Mouse (Mus musculus) erythroblast, adult 5-6 weeks (primary cell): ENCODE measurements at regions not wholly inside any gene's neighbourhood (a gene's known extent, or its start where the extent isn't known, plus 50 kb on each side); places are given as distances from the start of the nearest gene placed in this dataset.

ENCODE experiments used
- ATAC-seq: replicated peaks from 2 replicates; pipeline ENCODE4 v1.8.0; 2016; ENCODE audit warnings: moderate number of reproducible peaks, mild to moderate bottlenecking, moderate TSS enrichment, inconsistent platforms; ENCODE audit not compliant: poor library complexity, low FRiP score, severe bottlenecking

DNA sequence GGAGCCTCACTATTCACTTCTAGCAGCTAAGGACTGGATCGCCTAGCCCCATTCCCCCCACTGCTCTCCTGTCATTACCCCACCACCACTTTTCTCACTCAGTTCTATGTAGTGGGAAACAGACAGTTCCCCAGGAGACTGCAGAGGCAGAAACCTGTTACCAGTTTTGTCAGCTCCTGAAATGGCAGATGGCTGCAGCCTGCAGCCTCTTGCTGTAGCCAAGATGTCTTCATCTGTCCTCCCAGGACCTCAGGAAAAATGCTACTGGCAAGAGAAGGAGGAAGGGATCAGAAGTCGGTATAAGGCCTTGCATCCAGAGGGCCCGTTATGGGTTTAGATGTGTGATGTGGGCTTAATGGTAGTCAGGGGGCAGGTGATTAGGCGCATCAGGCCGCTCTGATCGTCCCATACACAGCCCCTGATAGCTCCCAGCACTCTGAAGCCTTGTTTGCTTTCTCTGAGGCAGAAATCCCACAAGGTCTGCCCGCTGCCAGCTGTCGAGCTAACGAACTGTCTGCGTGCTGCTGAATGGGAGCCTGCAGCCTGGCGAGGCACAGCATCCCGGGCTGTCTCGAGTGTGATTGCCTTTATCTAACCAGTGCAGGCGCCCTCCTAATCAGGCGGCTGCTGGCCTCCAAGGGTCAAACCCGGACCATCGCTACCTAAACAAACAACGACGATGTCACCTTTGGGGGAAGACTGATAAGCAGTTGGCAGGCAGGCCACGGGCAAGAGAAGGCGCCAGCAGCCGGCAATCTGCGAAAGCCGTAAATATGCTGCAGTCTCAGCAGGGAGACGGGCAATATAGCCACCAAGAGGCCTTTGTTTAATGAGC is 236.3 kb upstream of the Npvf start:
- peak; percentile 96 for ATAC-seq

- ATAC-seq: no peak
Measured at GRCm38 (mm10) chr6:50891205-50891526, 236.9 kb upstream of the Npvf start.

DNA sequence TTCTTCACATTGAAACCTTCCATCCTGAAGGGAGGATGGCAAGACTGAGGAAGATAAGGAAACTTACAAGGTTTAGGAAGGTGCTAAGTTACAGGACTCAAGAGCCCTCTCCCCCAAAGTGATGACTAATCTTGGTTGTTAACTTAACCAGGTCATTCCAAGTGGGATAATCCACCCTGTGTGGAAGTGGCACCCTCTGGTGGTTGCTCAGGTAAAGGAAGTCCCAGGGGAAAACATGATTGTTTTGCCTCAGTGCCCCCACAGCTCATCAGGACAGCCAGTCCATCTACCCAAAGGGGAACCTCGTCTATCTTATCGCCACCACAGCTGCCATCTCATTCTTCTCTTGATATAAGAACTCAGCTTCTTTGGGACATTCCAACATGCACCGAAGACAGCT is 244.6 kb upstream of the Npvf start:
- ATAC-seq: no peak

DNA sequence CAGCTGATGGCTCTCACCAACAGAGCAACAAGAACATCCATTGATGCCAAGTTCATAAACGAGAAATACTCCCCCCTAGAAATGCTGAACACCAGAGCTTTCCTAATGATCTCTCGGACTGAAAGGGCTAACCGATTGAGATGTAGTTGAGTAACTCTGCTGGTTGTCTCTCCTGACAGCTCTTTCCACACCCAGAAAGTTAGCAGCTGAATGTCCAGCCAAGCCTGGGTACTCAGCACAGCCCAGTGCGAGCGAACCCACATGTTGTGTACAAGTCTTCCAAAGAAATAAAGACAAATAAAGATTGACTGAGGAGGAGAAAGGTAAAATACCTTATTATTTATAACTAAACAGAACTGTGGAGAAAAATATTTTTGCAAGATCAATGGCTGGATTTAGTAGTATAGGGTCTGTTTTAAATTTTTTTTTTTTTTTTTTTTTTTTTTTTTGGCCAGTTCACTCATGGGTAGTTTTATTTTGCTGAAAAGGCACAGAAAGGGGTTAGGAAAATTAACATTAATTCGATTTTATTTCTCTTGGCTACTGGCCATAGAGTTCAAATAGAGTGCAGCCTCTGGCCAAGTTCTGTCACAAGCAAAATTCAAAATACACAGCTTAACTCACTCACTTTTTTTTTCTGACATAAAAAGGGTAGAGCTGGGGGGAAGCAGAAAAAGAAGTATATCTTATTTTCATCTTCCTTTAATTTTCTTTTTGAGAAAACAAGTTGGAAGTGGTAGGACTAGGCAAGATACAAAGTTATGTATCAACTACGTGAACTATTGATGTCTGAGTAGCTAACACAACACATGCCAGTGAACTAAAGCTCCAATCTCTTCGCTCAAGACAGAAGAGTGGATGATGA is 261.2 kb upstream of the Npvf start:
- no peak for ATAC-seq

- no peak for ATAC-seq
Measured at GRCm38 (mm10) chr6:50918248-50918647, 264.0 kb upstream of the Npvf start.

- ATAC-seq: no peak
Measured at GRCm38 (mm10) chr6:50922235-50922634, 268.0 kb upstream of the Npvf start.

- ATAC-seq: no peak
Measured at GRCm38 (mm10) chr6:50924571-50924970, 270.3 kb upstream of the Npvf start.

GRCm38 (mm10) chr6:50924998-50925397 is 270.8 kb upstream of the Npvf start:
- no peak for ATAC-seq

DNA sequence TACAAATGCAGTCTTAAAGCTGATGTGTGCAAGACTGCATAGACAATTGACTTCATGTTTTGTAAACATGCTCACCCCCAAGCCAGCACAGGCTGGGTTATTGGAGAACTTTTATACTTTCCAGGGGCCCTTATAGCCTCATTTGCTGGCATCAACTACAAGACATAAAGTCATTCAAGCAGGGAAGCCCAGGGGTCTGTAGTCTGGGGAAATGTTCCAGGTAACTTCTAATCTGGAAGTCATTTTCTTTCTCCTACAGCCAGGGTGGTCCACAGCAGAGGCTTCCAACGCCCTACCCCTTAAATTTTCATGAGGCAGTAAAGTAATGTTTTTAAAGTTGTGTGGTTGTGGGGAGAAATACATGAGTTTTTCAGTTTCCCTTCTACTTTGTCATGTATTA is 272.1 kb upstream of the Npvf start:
- ATAC-seq: no peak

DNA sequence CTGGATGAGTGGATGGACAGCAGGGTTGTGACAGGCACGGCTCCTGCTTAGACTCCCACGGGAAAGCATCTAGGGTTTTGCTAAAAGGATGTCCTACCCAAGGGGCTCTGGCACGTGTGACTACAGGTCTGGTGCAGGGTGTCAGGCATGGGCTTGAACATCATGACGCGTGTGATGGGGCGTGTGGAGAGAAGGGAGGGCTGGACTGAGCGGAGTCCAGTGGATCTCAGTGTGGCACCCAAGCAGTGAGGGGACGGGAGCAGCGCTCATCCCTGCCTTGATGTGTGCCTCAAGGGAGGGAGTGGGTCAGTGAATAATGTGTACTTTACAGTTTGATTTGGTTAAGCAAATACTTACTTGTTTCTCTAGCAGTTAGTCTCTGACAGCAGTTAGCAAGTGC is 275.3 kb upstream of the Npvf start:
- no peak for ATAC-seq

DNA sequence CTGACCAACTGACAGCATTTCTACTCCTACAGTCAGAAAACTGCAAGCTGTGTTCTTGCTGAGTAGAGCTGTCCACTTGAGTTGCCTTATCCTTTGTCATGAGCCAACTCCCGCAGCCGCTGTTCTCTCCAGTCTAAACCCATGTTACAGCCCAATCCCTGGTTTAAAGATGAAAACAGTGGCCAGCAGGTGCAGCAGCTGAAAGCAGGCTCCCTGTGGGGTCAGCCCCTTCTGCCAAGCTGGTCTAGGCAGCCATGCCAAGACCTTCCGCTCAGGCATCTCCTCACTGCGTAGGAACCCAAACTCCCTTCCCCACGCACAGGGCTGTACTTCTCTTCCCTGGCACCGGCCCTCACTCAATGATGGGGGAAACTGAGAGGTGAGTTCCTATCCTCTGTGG is 279.3 kb upstream of the Npvf start:
- no peak for ATAC-seq

DNA sequence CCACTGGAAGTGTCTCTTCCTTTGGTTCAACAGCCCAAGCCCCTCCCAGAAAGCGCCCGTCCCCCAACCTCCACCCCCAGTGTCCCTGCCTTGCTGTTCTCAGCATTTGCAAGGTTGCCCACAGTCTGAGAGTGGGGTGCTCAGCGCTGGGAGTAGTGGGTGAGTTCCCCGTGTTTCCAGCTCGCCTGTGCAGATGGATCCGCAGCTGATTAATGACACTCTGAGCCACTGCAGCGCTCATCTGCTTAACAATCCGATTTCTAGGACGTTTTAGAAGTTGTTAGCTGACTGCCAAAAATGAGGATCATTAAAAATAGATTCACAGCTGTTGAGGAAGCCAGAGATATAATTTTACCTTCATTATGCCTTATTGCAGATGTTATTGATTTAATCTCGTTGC is 280.0 kb upstream of the Npvf start:
- ATAC-seq: no peak

DNA sequence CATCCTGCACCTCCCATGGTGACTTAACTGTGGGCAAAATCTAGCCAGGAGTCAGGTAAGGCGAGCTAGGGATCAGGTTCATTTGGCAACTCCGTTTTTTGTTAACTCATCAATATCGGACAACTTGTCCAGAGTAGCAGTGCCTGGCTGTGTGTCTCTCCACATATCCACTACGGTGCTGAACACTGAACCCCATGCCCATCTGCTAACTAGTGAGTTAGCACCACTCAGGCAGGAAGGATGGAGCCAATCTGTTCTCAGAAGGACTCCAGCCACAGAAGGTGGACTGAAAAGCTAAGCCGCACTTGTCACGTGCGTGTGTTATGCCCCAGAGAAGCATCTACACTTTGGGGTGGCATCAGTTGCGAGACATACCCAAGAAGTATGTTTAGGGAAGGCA is 282.1 kb upstream of the Npvf start:
- ATAC-seq: no peak

- no peak for ATAC-seq
Measured at GRCm38 (mm10) chr6:50937094-50937493, 282.9 kb upstream of the Npvf start.

DNA sequence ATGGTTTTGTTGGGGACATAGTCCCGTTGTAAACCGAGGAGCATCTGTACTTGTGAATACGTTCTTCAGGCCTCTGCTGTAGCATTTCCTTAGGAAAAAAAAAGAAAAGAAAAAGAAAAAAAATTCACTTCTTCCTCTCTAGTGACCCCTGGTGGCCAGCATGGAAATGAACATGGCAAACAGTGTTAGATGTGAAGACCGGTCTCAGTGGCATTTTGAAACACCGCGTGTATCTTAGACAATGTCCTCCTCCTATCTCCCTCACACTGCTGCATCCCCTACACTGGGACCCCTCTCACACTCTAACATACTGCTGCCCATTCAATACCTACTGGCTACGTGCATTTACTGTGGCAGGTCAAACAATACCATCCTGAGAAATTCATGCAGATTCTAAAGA is 284.6 kb upstream of the Npvf start:
- no peak; the same call in 1 of the 2 replicates for ATAC-seq

DNA sequence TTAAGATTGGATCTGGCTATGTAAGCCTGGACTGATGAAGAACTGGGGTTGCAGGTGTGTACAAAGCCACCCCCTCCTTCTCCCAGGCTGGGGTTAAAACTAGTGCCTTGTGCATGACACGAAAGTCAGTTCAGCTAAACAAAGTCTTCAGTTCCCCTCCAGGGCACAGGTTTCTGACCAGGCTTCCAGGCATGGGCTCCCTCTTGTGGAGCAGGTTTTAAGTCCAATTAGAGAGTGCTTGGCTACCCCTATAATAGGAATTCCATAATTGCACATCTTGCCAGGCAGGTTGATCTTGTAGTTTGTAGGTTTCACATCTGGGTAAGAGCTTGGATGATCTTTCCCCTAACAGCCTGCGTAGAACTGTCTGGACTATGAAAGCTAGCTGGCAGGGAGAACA is 285.2 kb upstream of the Npvf start:
- ATAC-seq: no peak

- ATAC-seq: no peak
Measured at GRCm38 (mm10) chr6:50940118-50940517, 285.9 kb upstream of the Npvf start.

DNA sequence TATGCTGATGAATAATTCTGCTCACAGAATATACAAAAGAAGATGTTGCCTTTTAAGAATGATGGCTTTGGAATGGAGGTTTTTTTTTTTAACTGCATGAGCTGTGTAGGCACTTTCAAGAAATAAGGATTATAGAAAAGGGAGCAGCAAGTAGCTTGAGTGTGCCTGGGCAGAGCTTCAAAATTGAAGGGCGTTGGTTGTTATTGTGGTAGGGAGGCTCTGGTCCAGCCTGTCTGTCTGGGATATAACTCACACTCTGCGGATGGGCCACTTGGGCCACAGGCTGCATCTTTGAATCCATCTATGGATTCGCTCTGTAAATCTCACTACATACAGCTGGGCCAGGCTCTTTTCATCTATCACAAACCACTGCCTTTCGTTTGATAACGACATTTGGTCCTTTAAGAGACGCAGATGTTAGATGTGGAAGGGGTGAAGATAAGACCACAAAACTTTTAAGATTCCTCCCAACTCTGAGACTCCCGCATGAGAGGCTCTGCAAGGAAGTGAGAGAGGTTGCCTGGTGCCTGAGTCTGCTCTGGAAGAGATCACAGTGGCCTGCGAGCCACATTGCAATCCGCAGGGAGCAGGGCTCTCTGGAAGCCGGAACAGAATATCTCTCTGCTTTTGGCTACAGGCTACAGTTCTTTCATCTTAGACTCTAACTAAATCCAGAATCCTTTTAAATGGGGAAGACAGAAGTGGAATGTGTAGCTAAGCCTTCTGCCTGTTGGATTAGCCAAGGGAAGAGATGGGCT is 286.6 kb upstream of the Npvf start:
- no peak for ATAC-seq

DNA sequence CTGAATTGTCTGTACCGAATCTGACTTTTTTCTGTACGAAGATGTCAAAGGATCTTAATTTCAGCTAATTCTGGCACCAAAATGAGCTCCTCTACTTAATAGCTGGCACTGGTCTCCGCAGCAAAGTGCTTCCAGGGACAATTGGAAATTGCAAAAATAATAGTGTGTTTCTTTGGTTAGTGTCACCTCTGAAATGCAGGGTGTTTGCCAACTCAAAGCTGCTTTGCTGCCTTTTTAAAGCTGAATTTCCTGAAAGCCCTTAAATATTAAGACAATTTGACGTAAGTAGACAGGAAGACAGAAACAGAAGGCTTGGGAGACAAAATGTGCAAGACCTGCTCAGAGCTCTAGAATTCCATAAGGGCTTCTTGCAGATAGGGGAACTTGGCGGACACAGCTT is 288.5 kb upstream of the Npvf start:
- ATAC-seq: no peak

GRCm38 (mm10) chr6:50948061-50948460 is 293.8 kb upstream of the Npvf start:
- no peak for ATAC-seq

DNA sequence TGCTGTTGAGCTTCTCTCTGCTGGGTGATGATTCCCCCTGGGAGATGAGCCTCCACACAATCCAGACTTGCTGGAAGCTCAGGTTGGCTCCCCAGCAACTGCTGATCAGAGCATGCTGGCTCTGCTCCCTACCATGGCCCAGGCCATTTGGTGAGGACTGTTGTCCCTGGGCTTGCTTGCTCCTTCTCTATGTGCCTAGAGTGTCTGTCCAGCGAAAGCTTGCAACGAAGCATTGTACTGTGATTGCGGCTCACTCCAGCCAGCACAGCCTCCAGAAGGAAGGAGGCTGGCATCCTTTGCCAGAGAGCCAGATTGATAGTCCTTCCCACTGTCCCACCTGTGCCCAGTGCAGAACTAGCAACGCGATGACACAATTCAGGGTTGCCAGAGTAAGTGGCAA is 295.1 kb upstream of the Npvf start:
- ATAC-seq: no peak
